Mouse (Mus musculus) CH12.LX (cell line): Measurements from ENCODE around the gene Prnp. TPM values are rescaled to one million over a fixed set of nuclear protein-coding genes. Genes with fewer than 3 reads are reported as not detected.

Source experiments
- DNase-seq: peaks from one replicate; pipeline ENCODE4 v3.0.0-alpha.2; 2013; ENCODE audit errors: extremely low read depth
- H3K27ac ChIP-seq: 2 replicates; pipeline ENCODE4 v1.5.1; 2012; ENCODE audit warnings: low read depth, mild to moderate bottlenecking, control low read depth, moderate library complexity; ENCODE audit not compliant: insufficient read depth
- H3K27me3 ChIP-seq: replicated peaks from 2 replicates; pipeline ENCODE3; 2012; ENCODE audit warnings: inconsistent platforms
- H3K36me3 ChIP-seq, 2 experiments: replicated peaks in 1 of 2; 2 replicates each; pipeline versions ENCODE3 to v1.6.1; 2012; ENCODE audit warnings: inconsistent platforms in 1 of 2, low read length in 1 of 2, mild to moderate bottlenecking in 1 of 2, mixed read lengths in 1 of 2, moderate library complexity in 1 of 2; ENCODE audit not compliant: control insufficient read depth in 1 of 2, insufficient read depth in 1 of 2
- H3K4me1 ChIP-seq, 2 experiments: 2 replicates each; pipeline ENCODE4 v1.6.1; 2012; ENCODE audit warnings: inconsistent platforms in 1 of 2, moderate library complexity in 1 of 2; ENCODE audit not compliant: insufficient read depth in 2 of 2, control insufficient read depth in 1 of 2
- H3K4me2 ChIP-seq: 2 replicates; pipeline ENCODE4 v1.6.1; 2012; ENCODE audit warnings: low read depth, mild to moderate bottlenecking, control low read depth; ENCODE audit not compliant: poor library complexity, insufficient read depth, severe bottlenecking
- H3K4me3 ChIP-seq, 3 experiments: fragments of 150-350 bp in 1 of 3; sonication (generic) in 1 of 3; replicated peaks in 1 of 3; 2 replicates each; pipeline versions ENCODE3 to v1.5.1; 2011 to 2012; ENCODE audit warnings: low read depth in 2 of 3, low read length in 2 of 3, mild to moderate bottlenecking in 2 of 3, moderate library complexity in 2 of 3, control low read depth in 1 of 3, improper control_type of control experiment in 1 of 3, inconsistent platforms in 1 of 3, mixed read lengths in 1 of 3; ENCODE audit not compliant: poor library complexity in 1 of 3
- H3K79me2 ChIP-seq: replicated peaks from 2 replicates; pipeline ENCODE4 v1.6.1; 2012; ENCODE audit warnings: mild to moderate bottlenecking, moderate library complexity; ENCODE audit not compliant: control insufficient read depth, poor library complexity, insufficient read depth, severe bottlenecking; ENCODE audit errors: extremely low read depth
- H3K9ac ChIP-seq: 2 replicates; pipeline ENCODE4 v1.6.1; 2012; ENCODE audit warnings: low read depth, mild to moderate bottlenecking, control low read depth, moderate library complexity; ENCODE audit not compliant: insufficient read depth
- H3K9me3 ChIP-seq: replicated peaks from 2 replicates; pipeline ENCODE3; 2012; ENCODE audit warnings: low read length, inconsistent platforms, mixed read lengths
- CHD1 ChIP-seq: IDR thresholded peaks from 2 replicates; pipeline ENCODE4 v1.6.1; 2012; ENCODE audit warnings: low read depth, low read length, improper control_type of control experiment, inconsistent platforms
- CHD2 ChIP-seq: IDR thresholded peaks from 2 replicates; pipeline ENCODE4 v1.6.1; 2011; ENCODE audit warnings: low read length, improper control_type of control experiment
- CTCF ChIP-seq, 2 experiments: IDR thresholded peaks in 1 of 2; conservative IDR thresholded peaks in 1 of 2; 2 replicates each; pipeline ENCODE4 v1.5.1; 2011 to 2012; ENCODE audit warnings: low read depth in 2 of 2, low read length in 2 of 2, improper control_type of control experiment in 1 of 2, inconsistent platforms in 1 of 2, mild to moderate bottlenecking in 1 of 2, moderate library complexity in 1 of 2
- E2F4 ChIP-seq: IDR thresholded peaks from 2 replicates; pipeline ENCODE4 v1.6.1; 2011; ENCODE audit warnings: low read depth, low read length, improper control_type of control experiment; ENCODE audit not compliant: insufficient replicate concordance
- ELF1 ChIP-seq: IDR thresholded peaks from 2 replicates; pipeline ENCODE4 v1.6.1; 2014; ENCODE audit warnings: low read depth, mild to moderate bottlenecking, inconsistent platforms, low read length, improper control_type of control experiment
- HCFC1 ChIP-seq: IDR thresholded peaks from 2 replicates; pipeline ENCODE4 v1.6.1; 2012; ENCODE audit warnings: low read depth, mild to moderate bottlenecking, inconsistent platforms, low read length, improper control_type of control experiment
- IRF4 ChIP-seq: IDR thresholded peaks from 2 replicates; pipeline ENCODE4 v1.6.1; 2014; ENCODE audit warnings: low read depth, mild to moderate bottlenecking, inconsistent platforms, low read length, improper control_type of control experiment
- JUN ChIP-seq: IDR thresholded peaks from 2 replicates; pipeline ENCODE4 v1.6.1; 2011; ENCODE audit warnings: low read depth, mild to moderate bottlenecking, low read length, improper control_type of control experiment, moderate library complexity; ENCODE audit not compliant: insufficient read depth
- JUND ChIP-seq: conservative IDR thresholded peaks from 2 replicates; pipeline ENCODE4 v1.6.1; 2011; ENCODE audit warnings: low read depth, low read length, improper control_type of control experiment
- KAT2A ChIP-seq: IDR thresholded peaks from 2 replicates; pipeline ENCODE4 v1.6.1; 2012; ENCODE audit warnings: low read length, improper control_type of control experiment, inconsistent platforms; ENCODE audit not compliant: insufficient replicate concordance
- MAX ChIP-seq: IDR thresholded peaks from 2 replicates; pipeline ENCODE4 v1.6.1; 2011; ENCODE audit warnings: low read length, improper control_type of control experiment
- MAZ ChIP-seq: IDR thresholded peaks from 2 replicates; pipeline ENCODE4 v1.6.1; 2012; ENCODE audit warnings: low read depth, mild to moderate bottlenecking, inconsistent platforms, low read length, improper control_type of control experiment, moderate library complexity
- MEF2A ChIP-seq: IDR thresholded peaks from 2 replicates; pipeline ENCODE4 v1.6.1; 2014; ENCODE audit warnings: low read depth, mild to moderate bottlenecking, inconsistent platforms, low read length, improper control_type of control experiment, borderline replicate concordance
- MXI1 ChIP-seq: IDR thresholded peaks from 2 replicates; pipeline ENCODE4 v1.6.1; 2011; ENCODE audit warnings: mild to moderate bottlenecking, low read depth, low read length, improper control_type of control experiment
- MYC ChIP-seq: IDR thresholded peaks from 2 replicates; pipeline ENCODE4 v1.6.1; 2011; ENCODE audit warnings: low read depth, mild to moderate bottlenecking, improper control_type of control experiment, low read length
- NELFE ChIP-seq: IDR thresholded peaks from 2 replicates; pipeline ENCODE4 v1.6.1; 2011; ENCODE audit warnings: low read depth, low read length, improper control_type of control experiment
- NRF1 ChIP-seq: IDR thresholded peaks from 2 replicates; pipeline ENCODE4 v1.6.1; 2014; ENCODE audit warnings: low read depth, mild to moderate bottlenecking, inconsistent platforms, low read length, improper control_type of control experiment, moderate library complexity
- PAX5 ChIP-seq: IDR thresholded peaks from 2 replicates; pipeline ENCODE4 v1.6.1; 2012; ENCODE audit warnings: low read length, inconsistent platforms, mixed read lengths
- POLR2A ChIP-seq: IDR thresholded peaks from 2 replicates; pipeline ENCODE4 v1.6.1; 2011; ENCODE audit warnings: low read depth, mild to moderate bottlenecking, improper control_type of control experiment, low read length
- POLR2AphosphoS2 ChIP-seq: IDR thresholded peaks from 2 replicates; pipeline ENCODE4 v1.6.1; 2011; ENCODE audit warnings: low read depth, low read length, improper control_type of control experiment
- RCOR1 ChIP-seq: conservative IDR thresholded peaks from 2 replicates; pipeline ENCODE4 v1.6.1; 2012; ENCODE audit warnings: low read depth, mild to moderate bottlenecking, inconsistent platforms, low read length, improper control_type of control experiment
- SIN3A ChIP-seq: IDR thresholded peaks from 2 replicates; pipeline ENCODE4 v1.6.1; 2012; ENCODE audit warnings: low read length, improper control_type of control experiment, inconsistent platforms
- SMC3 ChIP-seq: IDR thresholded peaks from 2 replicates; pipeline ENCODE4 v1.6.1; 2011; ENCODE audit warnings: low read depth, low read length, improper control_type of control experiment
- TBP ChIP-seq: conservative IDR thresholded peaks from 2 replicates; pipeline ENCODE4 v1.6.1; 2011; ENCODE audit warnings: low read depth, low read length, improper control_type of control experiment
- TCF12 ChIP-seq: IDR thresholded peaks from 2 replicates; pipeline ENCODE4 v1.6.1; 2014; ENCODE audit warnings: low read depth, mild to moderate bottlenecking, inconsistent platforms, low read length, improper control_type of control experiment
- USF1 ChIP-seq: IDR thresholded peaks from 2 replicates; pipeline ENCODE4 v1.6.1; 2014; ENCODE audit warnings: low read depth, mild to moderate bottlenecking, inconsistent platforms, low read length, improper control_type of control experiment
- USF2 ChIP-seq: conservative IDR thresholded peaks from 2 replicates; pipeline ENCODE4 v1.6.1; 2011; ENCODE audit warnings: low read depth, low read length, improper control_type of control experiment
- ZC3H11A ChIP-seq: IDR thresholded peaks from 2 replicates; pipeline ENCODE4 v1.6.1; 2012; ENCODE audit warnings: low read depth, mild to moderate bottlenecking, inconsistent platforms, low read length, improper control_type of control experiment
- ZMIZ1 ChIP-seq: IDR thresholded peaks from 2 replicates; pipeline ENCODE4 v1.6.1; 2012; ENCODE audit warnings: low read depth, mild to moderate bottlenecking, inconsistent platforms, low read length, improper control_type of control experiment
- ZNF384 ChIP-seq: IDR thresholded peaks from 2 replicates; pipeline ENCODE4 v1.6.1; 2012; ENCODE audit warnings: low read depth, low read length, improper control_type of control experiment, inconsistent platforms
- dilution Hi-C: fragments of 300-500 bp; cut with MboI; formaldehyde crosslinking; loops from 2 replicates; pipeline ENCODE4 v1.14.3; 2020; ENCODE audit warnings: low sequenced_read_pairs; ENCODE audit not compliant: extremely low pct_unique_long_range_greater_than_20kb, extremely low pct_ligation_motif_present
- in situ Hi-C: fragments of 300-500 bp; cut with MboI; formaldehyde crosslinking; loops from 3 replicates; pipeline ENCODE4 v1.14.3; 2019; ENCODE audit warnings: low sequenced_read_pairs, low pct_ligation_motif_present, low pct_unique_long_range_greater_than_20kb, mixed read lengths
- polyA plus RNA-seq: library from polyadenylated mRNA; unstranded; fragments of >175 nt; gene quantifications from 2 replicates; pipeline ENCODE4 v1.2.1, GENCODE M21; 2012; ENCODE audit warnings: low read depth; ENCODE audit not compliant: insufficient read length
- total RNA-seq, 2 experiments: library from RNA; depleted of rRNA; stranded (reverse); fragments of 300-350 nt in 1 of 2; fragments of >200 nt in 1 of 2; gene quantifications; 2 replicates each; pipeline ENCODE4 v1.2.3; 2012 to 2014

The Prnp gene
- total RNA-seq (2012; rRNA removed) (3.5 and 4.5 TPM in 2 replicates), total RNA-seq (2014; rRNA removed) (5.7 and 6.8 TPM in 2 replicates), polyA plus RNA-seq (4.3 and 6.4 TPM in 2 replicates)

DNA sequence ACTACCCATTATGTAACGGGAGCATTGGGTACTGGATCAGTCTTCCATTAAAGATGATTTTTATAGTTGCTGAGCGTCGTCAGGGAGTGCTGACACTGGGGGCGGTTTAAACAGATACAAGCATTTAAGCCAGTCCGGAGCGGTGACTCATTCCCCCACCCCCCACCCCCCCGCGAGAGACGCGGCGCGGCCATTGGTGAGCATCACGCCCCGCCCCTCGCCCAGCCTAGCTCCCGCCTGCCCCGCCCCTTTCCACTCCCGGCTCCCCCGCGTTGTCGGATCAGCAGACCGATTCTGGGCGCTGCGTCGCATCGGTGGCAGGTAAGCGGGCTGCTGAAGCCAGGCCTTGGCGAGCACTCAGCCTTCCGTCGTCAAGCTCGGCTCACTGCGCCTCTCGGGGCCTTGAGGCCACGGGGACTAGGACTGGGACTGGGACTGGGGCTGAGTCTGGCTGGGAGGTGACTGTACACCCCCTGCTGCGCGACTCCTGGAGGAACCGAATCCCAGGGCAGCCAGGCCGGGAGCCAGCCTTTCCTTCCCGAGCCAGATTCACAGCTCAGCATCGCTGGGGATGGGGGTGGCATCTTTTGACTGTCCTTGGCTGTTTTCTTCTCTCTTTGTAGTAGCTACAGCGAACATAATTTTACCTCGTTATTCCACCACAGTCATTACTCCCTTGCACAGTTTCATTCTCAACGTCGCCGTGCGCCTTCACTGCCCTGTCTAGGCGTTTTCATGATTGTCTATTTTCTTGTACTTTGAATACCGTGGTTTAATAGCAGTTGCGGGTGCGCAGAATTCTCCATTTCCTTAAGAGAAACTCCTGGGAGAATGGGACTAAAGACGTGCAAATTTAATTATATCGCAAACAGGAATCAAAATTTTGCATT lies at the start of gene Prnp, which contains the start of gene Prn:
Prnp (plus strand) TSS at position 246 of the 890 bp plus-strand sequence.
Prn (plus strand) TSS at position 275 of the 890 bp plus-strand sequence.
- H3K4me3 ChIP-seq: peak within 1 kb of the TSS; percentile 68 to 87 (median 75)
- dilution Hi-C loops: no loop called here
- H3K9me3 ChIP-seq: no peaks in the 10 kb centered on the region
- peaks cover 0 to 24% of the 10 kb centered on the region in 2 experiments; a peak in 2 of 4 replicates for H3K4me1 ChIP-seq
- peaks cover 6% of the 10 kb centered on the region for H3K27me3 ChIP-seq
- DNase-seq: peak; percentile 91
- no peak for TF ChIP-seq USF2
- peak; percentile 63; the same call in 1 of the 2 replicates for TF ChIP-seq TBP
- TF ChIP-seq NELFE: peak; percentile 62; the same call in 1 of the 2 replicates
- TF ChIP-seq MEF2A: peak; percentile 41; the same call in 1 of the 2 replicates
- no peak for TF ChIP-seq JUN
- no peak for TF ChIP-seq KAT2A
- no peak for TF ChIP-seq CHD1
- peak; percentile 79 for TF ChIP-seq TCF12
- TF ChIP-seq ZNF384: no peak
- 0 out of 2 replicates have a peak, but pooled peaks have one; percentile 13 for TF ChIP-seq SIN3A
- no peak for TF ChIP-seq RCOR1
- TF ChIP-seq IRF4: peak; percentile 26; the same call in 1 of the 2 replicates
- no peak for TF ChIP-seq ZMIZ1
- peak; percentile 19; the same call in 1 of the 2 replicates for TF ChIP-seq JUND
- TF ChIP-seq POLR2A: peak; percentile 83
- TF ChIP-seq, all 38 proteins: peak for 8
- in situ Hi-C loops: no loop called here
- Histone ChIP-seq H3K79me2 (no peaks in the 10 kb centered on the region), H3K27ac (no peak within 1 kb of the TSS), H3K9ac (peak within 1 kb of the TSS; percentile 74), H3K36me3 (peaks cover 0 to 5% of the 10 kb centered on the region in 2 experiments), H3K4me2 (peak within 1 kb of the TSS; percentile 63)

DNA sequence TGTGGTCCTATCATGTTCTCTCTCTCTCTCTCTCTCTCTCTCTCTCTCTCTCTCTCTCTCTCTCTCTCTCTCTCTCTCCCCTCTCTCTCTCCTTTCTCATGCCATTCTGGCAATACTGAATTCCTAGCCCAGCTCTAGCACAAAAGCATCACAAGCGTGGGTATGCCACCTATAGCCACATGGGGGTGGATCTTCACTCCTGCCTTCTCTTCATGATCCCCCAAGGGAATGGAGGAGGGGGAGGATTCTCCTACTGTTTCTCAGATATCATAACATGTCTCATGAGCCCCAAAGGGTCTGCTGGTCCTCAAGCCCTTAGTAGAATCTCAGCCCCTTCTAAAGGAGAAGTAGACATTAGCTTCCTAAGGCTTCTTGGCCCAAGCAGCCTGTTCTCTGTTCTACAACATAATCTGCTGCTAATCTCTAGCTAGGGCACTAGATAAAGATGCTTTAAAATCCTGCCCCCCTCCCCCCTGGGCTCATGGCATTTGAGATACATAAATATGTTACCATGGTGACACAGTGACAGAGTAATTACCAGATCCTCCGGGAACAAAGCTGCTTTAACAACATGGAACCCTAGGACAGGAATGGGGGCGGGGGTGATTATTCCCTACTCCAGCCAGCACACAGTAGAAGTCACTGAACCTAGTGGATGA lies 47.0 kb upstream of the Prnp start:
- Histone ChIP-seq H3K4me1 (peaks cover 0 to 24% of the 10 kb centered on the region in 2 experiments; a peak in 2 of 4 replicates), H3K36me3 (no peaks in the 10 kb centered on the region), H3K79me2 (no peaks in the 10 kb centered on the region), H3K27me3 (peaks cover 17% of the 10 kb centered on the region), H3K9me3 (no peaks in the 10 kb centered on the region), H3K27ac (no peak overlapping the region), H3K9ac (no peak overlapping the region), H3K4me2 (no peak overlapping the region), H3K4me3 (no peak overlapping the region)
- dilution Hi-C loops (no loop called here), in situ Hi-C loops (no loop called here)
- TF ChIP-seq POLR2AphosphoS2 (no peak), CTCF (conservative IDR thresholded peaks at IDR 0.05 in 1 of 2, IDR thresholded peaks at IDR 0.05 in 1 of 2; ENCODE audit: low read depth in 2 of 2, low read length in 2 of 2) (no peak), MAX (no peak), ZC3H11A (no peak), ELF1 (no peak), CHD2 (no peak), SMC3 (no peak), USF1 (no peak), HCFC1 (no peak), NRF1 (no peak), E2F4 (no peak), MXI1 (no peak), MAZ (no peak), NELFE (no peak), IRF4 (no peak), MYC (no peak), PAX5 (no peak)
- no peak for DNase-seq
